Mouse (Mus musculus) megakaryocyte, embryonic 14.5 days (primary cell): ENCODE data around the gene Mrps21.

ENCODE experiments used
- FLI1 ChIP-seq: IDR thresholded peaks from 2 replicates; pipeline ENCODE4 v1.6.1; 2012; ENCODE audit warnings: low read length, inconsistent platforms, mixed read lengths
- GATA1 ChIP-seq: IDR thresholded peaks from 3 replicates; pipeline ENCODE4 v1.6.1; 2012; ENCODE audit warnings: mixed read lengths, low read length, inconsistent platforms, borderline replicate concordance

GRCm38 (mm10) chr3:95881979-95882815 lies 10.9 kb upstream of the Mrps21 start, which contains the start of gene Ciart:
- no peak for TF ChIP-seq GATA1
- no peak for TF ChIP-seq FLI1
